Mouse (Mus musculus) induced T-regulatory cell, adult 2 months (primary cell): ENCODE results near the gene Strap.

ENCODE experiments used
- DNase-seq: peaks from one replicate; pipeline ENCODE4 v3.0.0-alpha.2; 2012; ENCODE audit warnings: low read depth

Strap gene

DNA sequence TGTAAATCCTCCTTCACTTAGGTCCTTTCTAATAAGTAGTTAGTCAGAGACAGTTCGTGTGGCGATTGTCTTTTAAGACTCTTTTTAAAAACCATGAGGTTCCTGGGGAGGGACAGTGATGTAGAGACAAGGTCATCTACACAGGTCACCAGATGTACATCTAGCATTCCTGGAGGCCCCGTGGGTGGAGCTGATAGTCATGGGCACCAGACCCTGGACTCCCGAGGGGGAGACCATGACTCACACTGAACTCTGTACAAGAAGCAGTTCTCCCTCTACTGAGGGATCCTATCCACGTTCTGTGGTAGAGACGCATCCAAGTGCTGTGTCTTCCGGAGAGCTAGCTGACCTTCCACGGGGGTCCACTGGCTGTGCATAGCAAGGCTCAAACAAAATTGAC lies 42.1 kb downstream of the Strap start:
- no peak for DNase-seq

DNA sequence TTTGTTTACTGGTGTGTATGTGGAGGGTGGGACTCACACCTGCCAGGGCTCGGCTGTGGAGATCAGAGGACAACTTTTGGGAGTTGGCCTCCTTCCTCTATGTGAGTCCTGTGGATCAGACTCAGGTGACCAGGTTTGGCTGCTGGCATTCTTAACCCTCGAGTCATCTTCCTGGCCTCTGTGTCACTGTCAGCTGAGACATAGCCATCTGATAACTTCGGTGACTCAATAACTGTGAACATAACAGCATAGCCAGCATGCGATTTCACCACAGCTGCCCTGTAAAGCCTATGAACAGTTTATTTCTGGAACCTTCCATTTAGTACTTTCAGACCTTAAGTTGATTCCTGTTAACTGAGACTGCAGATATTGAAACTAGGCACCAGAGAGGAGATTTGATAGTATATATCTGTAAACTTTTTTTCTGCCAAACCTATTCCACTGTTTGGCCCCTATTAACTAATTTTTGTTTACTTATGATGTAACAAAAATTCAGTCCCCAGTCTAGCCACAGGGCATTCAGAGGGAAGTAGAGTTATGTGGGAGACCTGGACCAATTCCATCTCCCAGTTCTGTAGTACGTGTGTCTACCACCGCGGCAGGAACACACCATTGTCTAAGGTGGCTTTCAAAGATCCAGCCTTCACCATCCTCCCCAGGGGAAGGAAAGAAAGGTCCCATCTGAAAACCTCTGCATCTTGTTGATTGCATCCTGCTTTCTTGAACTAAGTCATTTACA lies 49.2 kb downstream of the Strap start:
- no peak for DNase-seq

DNA sequence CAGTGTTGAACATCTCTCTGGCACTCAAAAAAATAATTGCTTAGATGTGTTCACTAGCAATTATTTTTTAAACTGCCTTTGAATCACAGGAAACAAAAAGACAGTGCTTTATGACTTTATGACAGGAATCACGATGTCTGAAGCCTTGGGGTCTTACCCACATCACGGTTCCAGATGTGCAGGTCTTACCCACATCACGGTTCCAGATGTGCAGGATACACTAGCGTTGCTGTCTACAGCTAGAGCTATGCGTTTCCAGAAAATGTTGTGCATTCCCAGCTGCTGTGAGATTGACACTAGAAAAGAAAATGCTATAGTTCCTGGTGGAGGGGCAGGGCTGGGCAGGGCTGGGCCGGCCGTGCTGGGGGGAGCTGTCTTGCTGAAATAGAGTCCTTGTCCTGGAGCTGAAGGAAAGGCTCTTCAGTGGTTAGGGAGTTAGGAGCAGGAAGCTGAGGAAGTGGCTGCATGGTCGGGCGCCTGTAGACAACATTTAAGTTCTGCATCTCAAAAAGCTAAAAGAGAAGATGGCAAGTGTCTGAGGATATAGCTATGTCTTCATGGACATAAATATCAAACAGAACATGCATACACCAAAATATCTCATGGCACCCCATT lies 54.2 kb downstream of the Strap start:
- DNase-seq, result no peak

- no peak for DNase-seq
These were observed 54.8 kb downstream of the Strap start for GRCm38 (mm10) chr6:137789658-137790057.

DNA sequence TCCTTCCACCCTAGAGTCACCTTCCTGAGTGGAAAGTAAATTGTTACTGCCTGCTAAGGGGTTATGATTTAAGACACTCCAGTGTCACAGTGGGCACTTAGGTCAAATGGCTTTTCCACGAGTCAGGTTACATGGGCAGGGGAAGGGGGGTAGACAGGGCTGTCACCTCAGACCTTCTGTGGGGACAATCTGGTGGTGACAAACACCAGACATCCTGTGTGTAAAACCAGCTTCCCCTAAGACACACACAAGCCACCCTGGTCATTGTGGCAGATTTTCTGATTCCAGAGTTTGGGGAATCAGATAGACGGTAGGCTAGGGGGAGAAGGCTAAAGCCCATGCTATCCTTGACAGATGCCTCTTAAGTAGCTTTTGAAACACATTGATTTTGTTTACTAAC lies 60.6 kb downstream of the Strap start:
- DNase-seq, result no peak

- DNase-seq, result peak; percentile 14
These were observed 62.0 kb downstream of the Strap start for GRCm38 (mm10) chr6:137796596-137797567.

DNA sequence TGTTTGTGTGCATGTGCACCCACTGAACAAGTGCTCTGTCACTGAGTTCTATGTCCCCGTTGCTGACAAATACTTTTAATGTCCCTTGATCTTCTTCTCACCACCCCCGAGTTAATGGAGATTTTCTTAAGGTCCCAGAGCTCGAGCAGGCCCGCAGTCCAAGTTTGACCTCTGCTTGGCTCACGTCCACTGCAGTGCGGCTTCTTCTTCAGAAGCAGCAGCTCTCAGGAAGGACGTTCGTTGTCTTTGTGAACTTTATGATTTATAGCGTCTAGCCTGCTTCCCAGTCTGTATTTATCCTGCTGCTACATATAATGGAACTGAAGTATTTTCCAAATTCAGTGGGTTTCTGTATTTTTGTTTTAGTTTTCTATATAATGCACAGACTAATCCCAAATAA lies 64.4 kb downstream of the Strap start:
- no peak for DNase-seq
